In genomic region chr3:69283085-69283847, GRCm38 (mm10) we compare ENCODE assay signal across 16 mouse cellular contexts. TPM values are rescaled to one million over a fixed set of nuclear protein-coding genes. Genes with fewer than 3 reads are reported as not detected.
A peak's percentile ranks its signal among the peaks of the same experiment; 100 is the strongest.
DNase-seq lines count a peak whose midpoint lies in the region; ATAC-seq lines count a peak whose summit lies in the region.
"Had no signal": no experiment of that assay in that cellular context is flagged by ENCODE, and none has a peak within 500 bp of the region (broad histone marks: within the 10 kb centered on the region; RNA-seq: fewer than 3 reads in every experiment).

No protein-coding gene starts in this region.

- H3K36me3 ChIP-seq in embryonic facial prominence, embryonic 14.5 days (ENCODE audit: control insufficient read depth, insufficient read depth, low read length) = no peaks in the 10 kb centered on the region
- no peaks in the 10 kb centered on the region for H3K36me3 ChIP-seq in embryonic facial prominence, embryonic 10.5 days (replicated peaks)
- no peaks in the 10 kb centered on the region for H3K36me3 ChIP-seq in neural tube, embryonic 14.5 days (ENCODE audit: control insufficient read depth, insufficient read depth, low read length)
- H3K36me3 ChIP-seq: hindbrain, embryonic 10.5 days; midbrain, embryonic 15.5 days had no signal

- H3K4me3 ChIP-seq in embryonic facial prominence, embryonic 14.5 days (ENCODE audit: low read depth, low read length) = no peak overlapping the region
- H3K4me3 ChIP-seq in embryonic facial prominence, embryonic 10.5 days = no peak overlapping the region
- no peak overlapping the region for H3K4me3 ChIP-seq in neural tube, embryonic 14.5 days (ENCODE audit: low read depth, low read length)
- H3K4me3 ChIP-seq: hindbrain, embryonic 10.5 days; midbrain, embryonic 15.5 days had no signal

- H3K9ac ChIP-seq in embryonic facial prominence, embryonic 14.5 days (ENCODE audit: low read depth, low read length) = no peak overlapping the region
- no peak overlapping the region for H3K9ac ChIP-seq in neural tube, embryonic 14.5 days (replicated peaks; ENCODE audit: low read depth, low read length)
- H3K9ac ChIP-seq: midbrain, embryonic 15.5 days had no signal

- peak; percentile 9 for DNase-seq in embryonic facial prominence, embryonic 14.5 days (ENCODE audit: low spot score)
- DNase-seq in embryonic facial prominence, embryonic 10.5 days (ENCODE audit: low spot score) = no peak
- DNase-seq in left cerebral cortex, postnatal 4 days = peak; percentile 29
- DNase-seq in left cerebral cortex, postnatal 25 days (ENCODE audit: low spot score in 2 of 2) = no peak
- DNase-seq in neural tube, embryonic 10.5 days (ENCODE audit: extremely low spot score, low spot score) = no peak
- no peak for DNase-seq in lung, postnatal 36 days
- DNase-seq in thymus, postnatal 25 days = no peak
- DNase-seq: B cell, adult 2 months; cerebellum, postnatal 25 days; gastrocnemius, postnatal 14 days; kidney, postnatal 25 days; thymus, postnatal 14 days had no signal

- no peak overlapping the region for H3K4me2 ChIP-seq in embryonic facial prominence, embryonic 14.5 days (ENCODE audit: low read depth, low read length)
- no peak overlapping the region for H3K4me2 ChIP-seq in neural tube, embryonic 14.5 days (ENCODE audit: low read depth, low read length)
- H3K4me2 ChIP-seq: midbrain, embryonic 15.5 days had no signal

- 45% methylated on average over 7 of the region's 7 CpGs for WGBS in embryonic facial prominence, embryonic 14.5 days
- 84% methylated on average over 7 of the region's 7 CpGs for WGBS in embryonic facial prominence, embryonic 10.5 days
- 47% methylated on average over 7 of the region's 7 CpGs for WGBS in neural tube, embryonic 14.5 days

- ATAC-seq in embryonic facial prominence, embryonic 14.5 days (ENCODE audit: low read depth) = no peak
- ATAC-seq in neural tube, embryonic 14.5 days (ENCODE audit: low read depth) = peak; percentile 51; the same call in 1 of the 2 replicates
- ATAC-seq: midbrain, embryonic 15.5 days had no signal

- no peaks in the 10 kb centered on the region for H3K27me3 ChIP-seq in embryonic facial prominence, embryonic 14.5 days (replicated peaks; ENCODE audit: control insufficient read depth, insufficient read depth, low read length)
- H3K27me3 ChIP-seq in embryonic facial prominence, embryonic 10.5 days (replicated peaks; ENCODE audit: low read depth, poor library complexity, severe bottlenecking) = no peaks in the 10 kb centered on the region
- no peaks in the 10 kb centered on the region for H3K27me3 ChIP-seq in neural tube, embryonic 14.5 days (ENCODE audit: control insufficient read depth, insufficient read depth, low read length)
- H3K27me3 ChIP-seq: midbrain, embryonic 15.5 days had no signal

- no peaks in the 10 kb centered on the region for H3K4me1 ChIP-seq in embryonic facial prominence, embryonic 14.5 days (ENCODE audit: control insufficient read depth, insufficient read depth, low read length)
- no peaks in the 10 kb centered on the region for H3K4me1 ChIP-seq in embryonic facial prominence, embryonic 10.5 days
- H3K4me1 ChIP-seq in neural tube, embryonic 14.5 days (ENCODE audit: control insufficient read depth, insufficient read depth, low read length) = no peaks in the 10 kb centered on the region
- H3K4me1 ChIP-seq: hindbrain, embryonic 10.5 days had no signal

- no peak overlapping the region for H3K27ac ChIP-seq in embryonic facial prominence, embryonic 14.5 days (replicated peaks; ENCODE audit: low read depth, low read length)
- H3K27ac ChIP-seq in embryonic facial prominence, embryonic 10.5 days (replicated peaks) = no peak overlapping the region
- no peak overlapping the region for H3K27ac ChIP-seq in neural tube, embryonic 14.5 days (ENCODE audit: low read depth, low read length)
- H3K27ac ChIP-seq: hindbrain, embryonic 10.5 days; midbrain, embryonic 15.5 days; stomach, postnatal 0 days had no signal

- intact Hi-C loops in left cerebral cortex, postnatal 4 days (cut with DNase I) = no loop called here
- intact Hi-C loops in left cerebral cortex, postnatal 25 days (cut with DNase I) = no loop called here

- 0 out of 2 replicates have a peak, but pooled peaks cover 3% of the 10 kb centered on the region for H3K9me3 ChIP-seq in embryonic facial prominence, embryonic 14.5 days (ENCODE audit: control insufficient read depth, low read length)
- H3K9me3 ChIP-seq in embryonic facial prominence, embryonic 10.5 days = no peaks in the 10 kb centered on the region
- H3K9me3 ChIP-seq in neural tube, embryonic 14.5 days (ENCODE audit: control insufficient read depth, low read length) = no peaks in the 10 kb centered on the region
- H3K9me3 ChIP-seq: hindbrain, embryonic 10.5 days; midbrain, embryonic 15.5 days had no signal

RNA-seq across cellular contexts. Expression of gene Ppm1l, which starts 33.4 kb away (rescaled TPM):
- 9.1 and 10.9 TPM in 2 replicates for polyA plus RNA-seq in embryonic facial prominence, embryonic 14.5 days (2014; fragmentation: Nextera tagmentation; extraction: Ambion mirVana)
- polyA plus RNA-seq in embryonic facial prominence, embryonic 10.5 days (2016; fragmentation: Nextera tagmentation; extraction: Ambion mirVana) = 10.0 and 10.4 TPM in 2 replicates
- 10 to 100 TPM; 45.9 to 49.2 TPM for total RNA-seq in left cerebral cortex, postnatal 4 days (2021)
- 10 to 100 TPM; 77.9 to 86.8 TPM for total RNA-seq in left cerebral cortex, postnatal 25 days (2021)
- polyA plus RNA-seq in neural tube, embryonic 14.5 days (2014; fragmentation: Nextera tagmentation; extraction: Ambion mirVana) = 23.3 and 31.7 TPM in 2 replicates

Comparison
In these comparisons a context has a peak if more than half of its experiments do, and no peak if none do; other contexts are left out.
1. DNase-seq: peak in embryonic facial prominence, embryonic 14.5 days (single experiment) and left cerebral cortex, postnatal 4 days (single experiment); none in embryonic facial prominence, embryonic 10.5 days (single experiment), left cerebral cortex, postnatal 25 days (0 of 2), neural tube, embryonic 10.5 days (single experiment), lung, postnatal 36 days (single experiment) and thymus, postnatal 25 days (single experiment).